Mouse (Mus musculus) ovary, postnatal 10 days (tissue): ENCODE results near the gene Pde5a.

Experiments
- DNase-seq: peaks from one replicate; pipeline ENCODE4 v3.0.0; 2022; ENCODE audit warnings: low spot score

Pde5a gene

DNA sequence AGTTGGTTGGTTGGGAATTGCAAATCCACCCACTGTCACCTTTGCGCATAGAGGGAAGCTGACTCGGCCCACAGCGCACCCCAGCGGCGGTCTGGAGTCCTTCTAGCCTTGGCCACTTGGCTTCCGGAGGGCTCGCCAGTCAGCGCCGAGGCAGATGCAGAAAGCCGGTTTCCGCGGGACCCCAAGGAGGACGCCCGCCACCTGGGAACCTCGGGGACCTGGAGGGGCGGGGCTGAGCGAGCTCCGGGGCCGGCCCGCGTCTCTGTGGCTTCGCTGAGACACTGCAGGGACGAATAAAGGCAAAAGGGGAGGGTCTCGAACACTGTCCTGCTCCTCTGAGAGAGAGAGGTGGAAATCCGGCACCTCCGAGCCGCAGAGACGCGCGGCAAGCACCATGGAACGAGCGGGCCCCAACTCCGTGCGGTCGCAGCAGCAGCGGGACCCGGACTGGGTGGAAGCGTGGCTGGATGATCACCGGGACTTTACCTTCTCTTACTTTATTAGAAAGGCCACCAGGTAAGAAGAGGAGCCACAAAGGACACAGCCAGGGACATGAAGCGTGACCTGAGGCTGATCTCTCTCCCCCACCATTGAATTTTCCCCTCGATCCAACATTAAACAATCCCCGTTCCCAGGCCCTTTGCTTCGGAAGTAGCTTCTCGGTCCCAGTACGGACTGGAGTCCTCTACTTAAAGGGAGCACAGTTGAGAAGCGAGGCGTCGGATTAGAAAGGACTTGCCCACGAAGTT is at the start of gene Pde5a:
Gene Pde5a, plus strand, starts transcription at position 96 of the 749 bp plus-strand sequence.
- peak; percentile 62 for DNase-seq

DNA sequence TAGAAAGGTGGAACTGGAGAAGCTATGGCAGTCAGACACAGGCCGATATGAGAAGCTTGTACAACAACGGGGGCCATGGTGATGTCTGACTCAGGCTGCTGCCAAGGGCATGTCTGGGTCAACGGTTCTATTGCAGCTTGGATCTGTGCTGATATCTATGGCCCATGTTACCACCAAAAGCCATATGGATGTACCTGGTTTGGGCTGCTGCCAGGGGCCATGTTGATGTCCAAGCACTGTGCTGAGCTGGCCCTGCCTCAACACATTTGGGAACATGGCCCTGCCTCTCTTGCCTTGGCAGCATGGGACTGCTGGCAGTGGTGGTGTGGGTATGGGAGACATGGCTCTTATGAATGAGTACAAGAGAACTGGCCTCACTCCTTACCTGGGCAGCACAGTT is 47.9 kb upstream of the Pde5a start:
- DNase-seq: no peak

DNA sequence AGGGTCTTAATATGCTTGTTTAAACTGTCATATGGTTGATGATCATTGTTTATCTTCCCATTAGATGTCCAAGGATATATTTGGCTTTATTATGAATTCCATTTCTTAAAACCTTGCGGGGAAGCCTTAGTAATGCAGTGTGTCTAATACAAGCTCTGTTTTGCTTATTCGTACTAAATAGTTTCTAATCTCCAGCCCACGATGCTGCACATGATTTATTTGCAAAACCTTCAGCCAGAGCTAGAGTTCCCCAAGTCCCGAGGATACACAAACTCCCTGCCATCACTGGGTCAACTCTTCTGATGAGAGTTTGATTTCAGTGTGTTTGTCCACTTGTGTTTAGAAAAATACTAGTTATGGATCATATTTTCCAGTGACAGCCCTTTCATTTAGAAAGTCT is 46.4 kb upstream of the Pde5a start:
- no peak for DNase-seq

DNA sequence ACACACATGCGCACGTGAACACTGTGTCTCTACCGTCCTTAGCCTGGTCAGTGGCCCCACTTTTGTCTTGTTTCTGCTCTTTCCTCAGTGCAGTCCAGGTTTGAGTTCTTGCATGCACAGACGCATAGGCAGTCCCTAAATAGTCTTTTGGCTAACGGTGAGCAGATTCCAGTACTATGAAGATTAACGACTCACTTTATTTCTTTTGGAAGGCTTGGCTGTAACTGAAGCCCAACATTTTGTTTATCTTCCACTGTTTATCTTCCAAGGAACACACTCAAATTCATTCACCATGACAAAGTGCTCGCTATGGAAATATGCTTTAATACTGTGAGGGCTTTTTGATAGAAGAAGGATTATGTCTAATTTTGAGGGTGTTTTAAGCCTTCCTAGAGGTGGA is 43.9 kb upstream of the Pde5a start:
- DNase-seq: no peak

DNA sequence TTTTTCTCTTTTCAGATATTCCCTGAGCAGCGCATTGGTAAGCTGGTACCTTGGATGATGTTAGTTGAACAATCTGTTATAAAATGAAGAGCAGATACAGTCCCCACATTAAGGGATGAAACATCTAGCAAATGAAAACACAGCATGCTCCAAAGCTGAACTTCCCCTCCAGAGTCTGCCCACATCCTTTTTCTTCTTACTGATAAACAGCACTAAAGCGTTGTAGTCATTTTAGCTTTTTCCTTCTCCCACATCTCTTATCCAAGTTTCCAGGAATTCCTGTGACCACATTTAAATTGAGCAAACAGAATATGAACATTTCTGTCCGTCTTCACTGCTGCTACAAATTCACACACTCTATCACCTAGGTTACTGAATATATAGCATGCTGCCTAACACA is 35.7 kb upstream of the Pde5a start:
- no peak for DNase-seq

- DNase-seq: no peak
Observed at GRCm38 (mm10) chr3:122695870-122696269, 32.9 kb upstream of the Pde5a start.

- no peak for DNase-seq
Observed at GRCm38 (mm10) chr3:122696672-122697071, 32.1 kb upstream of the Pde5a start.

- DNase-seq: no peak
Observed at GRCm38 (mm10) chr3:122704209-122704608, 24.5 kb upstream of the Pde5a start.

GRCm38 (mm10) chr3:122705246-122705645 is 23.5 kb upstream of the Pde5a start:
- DNase-seq: no peak

DNA sequence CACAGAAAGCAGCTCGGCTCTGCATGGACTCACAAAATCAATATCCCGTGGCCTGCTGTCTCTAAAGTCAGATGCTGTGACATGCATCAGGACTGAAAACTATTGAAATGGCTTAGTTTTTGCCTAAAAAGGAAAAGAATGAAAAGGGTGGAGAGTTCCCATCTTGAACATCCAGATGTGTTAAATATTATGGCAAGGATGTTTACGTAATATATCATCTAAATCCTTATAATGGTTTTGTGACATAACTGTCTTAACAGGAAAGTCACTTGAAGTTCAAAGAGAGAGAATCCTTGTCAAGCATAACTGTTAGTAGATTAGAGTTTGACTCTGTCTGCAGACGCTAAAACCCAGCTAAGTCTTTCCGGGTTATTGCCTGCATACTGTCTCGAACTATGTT is 20.3 kb upstream of the Pde5a start:
- no peak for DNase-seq

- DNase-seq: no peak
Observed at GRCm38 (mm10) chr3:122710141-122710540, 18.6 kb upstream of the Pde5a start.

DNA sequence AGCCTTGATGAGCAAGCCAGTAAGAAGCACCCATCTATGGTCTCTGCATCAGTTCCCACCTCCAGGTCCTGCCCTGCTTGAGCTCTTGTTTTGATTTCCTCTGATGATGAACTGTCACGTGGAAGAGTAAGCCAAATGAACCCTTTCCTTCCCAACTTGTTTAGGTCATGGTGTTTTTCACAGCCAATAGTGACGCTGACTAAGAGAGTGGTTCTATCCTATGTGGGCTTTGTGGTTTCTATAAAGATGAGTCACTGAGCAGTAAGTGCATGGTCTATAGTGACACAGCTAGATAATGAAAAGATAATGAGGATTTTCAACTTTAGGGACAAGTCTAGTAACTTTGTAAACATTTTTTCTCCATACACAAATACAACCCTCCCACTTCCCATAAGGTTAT is 10.1 kb upstream of the Pde5a start:
- no peak for DNase-seq

DNA sequence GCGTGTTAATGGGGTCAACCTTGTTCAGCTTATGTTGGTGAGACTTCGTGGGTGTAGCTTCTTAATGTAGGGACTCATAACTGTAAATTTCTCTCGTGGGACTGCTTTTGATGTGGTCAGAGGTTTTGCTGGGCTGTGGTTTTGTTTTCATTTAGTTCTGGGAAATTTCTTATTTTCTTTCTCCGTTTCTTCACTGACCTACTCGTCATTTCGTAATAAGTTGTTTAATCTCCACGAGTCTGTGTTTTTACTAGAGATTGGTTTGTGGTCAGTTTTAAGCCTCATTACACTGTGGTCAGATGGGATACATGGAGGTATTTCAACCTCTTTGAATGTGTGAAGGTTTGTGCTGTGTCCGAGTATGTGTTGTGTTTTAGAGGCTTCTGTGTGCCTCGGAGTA is 7.2 kb upstream of the Pde5a start:
- DNase-seq: no peak

- no peak for DNase-seq
Observed at GRCm38 (mm10) chr3:122729601-122729959, 833 bp downstream of the Pde5a start.

DNA sequence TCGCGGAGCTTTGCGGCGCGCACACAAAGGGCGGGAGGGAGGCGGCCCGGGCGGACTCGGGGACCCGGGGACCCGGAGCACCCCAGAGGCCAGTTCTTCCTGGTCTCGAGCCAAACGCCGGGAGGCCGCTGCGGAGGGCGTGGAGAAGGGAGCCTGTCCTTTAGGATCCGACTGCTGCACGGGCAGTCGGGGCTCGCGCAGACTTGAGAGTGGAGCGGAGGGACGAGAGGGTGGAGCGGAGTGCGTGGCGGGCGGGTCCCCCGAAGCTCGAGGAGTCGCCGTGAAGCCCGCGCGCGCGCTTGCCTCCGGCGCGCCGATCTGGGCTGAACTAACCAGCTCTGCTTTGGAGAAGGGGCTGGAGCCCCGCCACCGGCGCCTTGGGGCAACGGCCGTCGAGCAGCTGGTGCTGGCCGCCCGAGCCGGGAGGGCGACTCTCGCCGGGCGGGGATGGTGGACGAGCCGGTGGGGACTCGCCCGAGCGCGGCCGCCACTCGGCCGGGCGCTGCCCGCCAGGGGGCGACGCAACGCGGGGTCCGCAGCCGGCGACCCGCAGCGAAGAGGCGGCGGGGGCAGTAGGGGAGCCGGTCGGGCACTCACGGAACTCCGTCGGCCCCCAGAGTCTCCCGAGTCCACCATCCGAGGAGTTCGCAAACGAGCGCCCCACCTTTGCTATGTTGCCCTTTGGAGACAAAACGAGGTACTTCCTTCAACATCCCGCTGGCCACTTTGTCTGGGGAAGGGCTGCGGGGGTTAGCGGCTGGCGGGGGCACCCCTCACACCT is 1.4 kb downstream of the Pde5a start:
- peak; percentile 72 for DNase-seq

DNA sequence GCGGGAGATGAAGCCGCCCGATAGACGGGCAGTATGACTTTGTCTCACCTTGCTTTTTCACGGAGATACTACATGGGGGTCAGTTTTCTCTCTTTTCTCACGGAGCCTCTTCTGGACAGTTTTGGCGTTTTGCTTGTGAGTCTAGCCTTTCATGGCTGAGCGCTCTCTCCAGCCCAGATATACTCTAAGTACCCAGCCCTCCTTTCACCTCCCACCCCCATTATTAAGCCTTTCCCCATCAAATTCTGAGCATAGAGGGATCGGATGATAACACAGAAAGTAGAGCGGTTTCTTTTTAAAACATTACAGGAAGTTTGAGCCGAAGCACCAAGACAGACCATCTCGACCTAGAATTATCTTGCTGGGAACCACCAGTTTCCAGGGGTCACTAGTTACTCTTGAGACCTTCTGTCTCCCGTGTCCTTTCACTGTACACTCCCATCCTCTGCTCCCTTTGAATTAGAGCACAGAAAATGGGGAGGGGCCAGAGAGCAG is 2.0 kb downstream of the Pde5a start:
- no peak for DNase-seq

DNA sequence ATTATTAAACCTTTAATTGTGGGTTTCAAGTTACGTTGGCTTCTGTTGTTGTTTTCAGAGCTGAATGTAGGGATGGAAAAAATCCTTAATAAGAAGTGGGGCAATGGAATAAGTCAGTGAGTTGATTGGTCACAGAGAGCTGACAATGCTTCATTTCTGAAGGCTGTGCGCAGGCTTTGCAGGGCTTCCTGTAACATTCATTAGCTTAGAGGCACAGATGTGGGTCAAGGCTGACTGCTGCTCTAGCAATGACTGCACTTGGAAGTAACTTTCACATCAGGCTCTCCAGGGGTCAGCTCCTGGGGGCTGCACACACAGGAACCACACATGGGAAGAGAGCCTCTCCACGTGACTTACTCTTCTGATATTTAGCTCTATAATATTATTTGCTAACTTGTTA is 5.1 kb downstream of the Pde5a start:
- no peak for DNase-seq

DNA sequence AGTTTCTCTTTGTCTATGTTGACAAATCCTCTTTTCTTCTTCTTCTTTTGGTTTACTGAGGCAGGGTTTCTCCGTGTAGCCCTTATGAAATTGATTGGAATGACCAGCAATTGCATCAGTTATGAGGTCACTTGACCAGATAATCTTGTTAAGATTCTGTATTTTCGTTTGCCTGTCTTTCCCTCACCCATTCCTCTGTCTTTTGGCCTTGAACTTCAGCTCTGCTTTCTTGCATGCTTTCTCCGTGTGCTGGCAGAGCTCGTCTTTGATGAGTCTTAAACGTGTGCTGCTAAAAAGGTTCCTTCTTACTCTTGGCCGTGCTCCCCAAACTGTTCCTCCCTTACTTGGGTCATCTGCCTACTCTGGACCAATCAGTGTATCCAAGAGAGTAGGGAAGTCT is 5.6 kb downstream of the Pde5a start:
- DNase-seq: no peak

DNA sequence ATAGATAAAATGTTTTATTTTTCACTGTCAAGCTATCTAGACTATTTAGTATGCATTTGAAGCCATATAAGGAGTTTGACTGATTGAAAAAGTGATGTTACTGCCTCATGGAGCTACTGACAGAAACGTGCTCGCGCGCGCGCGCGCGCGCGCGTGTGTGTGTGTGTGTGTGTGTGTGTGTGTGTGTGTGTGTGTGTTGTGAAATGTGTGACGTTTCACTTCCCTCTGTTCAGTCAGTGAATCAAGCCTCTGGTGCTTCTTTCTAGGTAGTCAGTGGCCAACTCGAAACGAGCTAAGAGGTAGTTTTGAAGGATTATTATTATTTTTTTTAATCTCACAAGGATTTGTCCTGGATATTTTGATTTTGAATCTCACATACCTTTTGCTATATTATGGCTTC is 10.7 kb downstream of the Pde5a start:
- DNase-seq: no peak

- no peak for DNase-seq
Observed at GRCm38 (mm10) chr3:122744265-122744664, 15.5 kb downstream of the Pde5a start.

- no peak for DNase-seq
Observed at GRCm38 (mm10) chr3:122747921-122748700, 19.4 kb downstream of the Pde5a start.

DNA sequence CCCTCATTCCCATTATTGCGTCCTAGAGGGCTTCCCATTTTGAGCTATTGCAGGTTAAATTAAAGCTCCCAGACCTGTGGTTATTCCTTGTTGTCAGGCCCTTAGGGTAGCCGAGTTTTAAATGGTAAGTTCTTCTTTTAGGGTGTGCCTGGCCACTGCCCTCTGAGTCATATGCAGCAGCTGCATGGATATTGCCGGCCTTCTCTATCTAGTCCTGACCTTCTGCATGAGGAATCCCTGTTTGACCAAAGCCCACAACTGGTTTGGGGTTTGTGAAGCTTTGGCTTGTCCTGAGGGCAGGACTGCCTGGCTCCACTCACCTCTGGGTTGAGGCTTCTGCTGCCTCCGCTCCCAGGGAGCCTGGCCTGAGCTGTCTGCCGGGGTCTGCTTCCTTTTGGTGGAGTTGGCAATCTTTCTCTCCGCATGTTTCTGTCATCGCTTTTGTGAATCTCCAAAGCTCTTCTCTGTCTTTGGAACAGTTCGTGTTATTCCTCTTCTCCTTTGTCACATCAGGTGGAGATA is 34.6 kb downstream of the Pde5a start:
- DNase-seq: no peak
